Mouse (Mus musculus): ENCODE measurements at regions not wholly inside any gene's neighbourhood (a gene's known extent, or its start where the extent isn't known, plus 50 kb on each side); places are given as distances from the start of the nearest gene placed in this dataset.

GRCm38 (mm10) chr9:33681129-33681528 is 804.6 kb upstream of the Kirrel3 start:
- TF ChIP-seq CTCF (IDR thresholded peaks at IDR 0.05; ENCODE audit: low read depth, low read length) (no peak), TAL1 (conservative IDR thresholded peaks at IDR 0.05; ENCODE audit: low read depth, low read length) (no peak)
